Mouse (Mus musculus): ENCODE results near the gene Zfp36l1. TPM values are rescaled to one million over a fixed set of nuclear protein-coding genes. Genes with fewer than 3 reads are reported as not detected.
A peak's percentile ranks its signal among the peaks of the same experiment; 100 is the strongest.

Gene Zfp36l1
- polyA plus RNA-seq, 1 experiment from 2014 or later = 91.2 TPM

GRCm38 (mm10) chr12:80129531-80129930 is 16.7 kb upstream of the Zfp36l1 start:
- Histone ChIP-seq H3K9me3 (no peaks in the 10 kb centered on the region), H3K27ac (replicated peaks) (no peak overlapping the region), H3K4me1 (peaks cover 35% of the 10 kb centered on the region), H3K36me3 (no peaks in the 10 kb centered on the region), H3K4me2 (replicated peaks) (no peak overlapping the region), H3K9ac (replicated peaks) (no peak overlapping the region), H3K27me3 (peaks cover 2% of the 10 kb centered on the region; the same call in 1 of the 2 replicates), H3K4me3 (no peak overlapping the region)
- ATAC-seq (ENCODE audit: low FRiP score, low read depth) = no peak
- WGBS = 97% methylated on average over 8 of the region's 8 CpGs

- Histone ChIP-seq H3K4me1 (peaks cover 44% of the 10 kb centered on the region), H3K4me2 (replicated peaks) (no peak overlapping the region), H3K9me3 (no peaks in the 10 kb centered on the region), H3K27ac (replicated peaks) (no peak overlapping the region), H3K4me3 (no peak overlapping the region), H3K36me3 (no peaks in the 10 kb centered on the region), H3K9ac (replicated peaks) (no peak overlapping the region), H3K27me3 (no peaks in the 10 kb centered on the region)
- ATAC-seq (ENCODE audit: low FRiP score, low read depth) = no peak
- WGBS = 83% methylated on average over 5 of the region's 5 CpGs
These were observed 14.5 kb upstream of the Zfp36l1 start for GRCm38 (mm10) chr12:80127191-80127762.

GRCm38 (mm10) chr12:80125316-80125715 is 12.5 kb upstream of the Zfp36l1 start:
- Histone ChIP-seq H3K9ac (replicated peaks) (no peak overlapping the region), H3K4me3 (no peak overlapping the region), H3K4me2 (replicated peaks) (no peak overlapping the region), H3K4me1 (peaks cover 24% of the 10 kb centered on the region), H3K27ac (replicated peaks) (no peak overlapping the region), H3K27me3 (no peaks in the 10 kb centered on the region), H3K36me3 (peaks cover 6% of the 10 kb centered on the region), H3K9me3 (no peaks in the 10 kb centered on the region)
- no peak for ATAC-seq (ENCODE audit: low FRiP score, low read depth)
- WGBS = 92% methylated on average over 5 of the region's 5 CpGs

DNA sequence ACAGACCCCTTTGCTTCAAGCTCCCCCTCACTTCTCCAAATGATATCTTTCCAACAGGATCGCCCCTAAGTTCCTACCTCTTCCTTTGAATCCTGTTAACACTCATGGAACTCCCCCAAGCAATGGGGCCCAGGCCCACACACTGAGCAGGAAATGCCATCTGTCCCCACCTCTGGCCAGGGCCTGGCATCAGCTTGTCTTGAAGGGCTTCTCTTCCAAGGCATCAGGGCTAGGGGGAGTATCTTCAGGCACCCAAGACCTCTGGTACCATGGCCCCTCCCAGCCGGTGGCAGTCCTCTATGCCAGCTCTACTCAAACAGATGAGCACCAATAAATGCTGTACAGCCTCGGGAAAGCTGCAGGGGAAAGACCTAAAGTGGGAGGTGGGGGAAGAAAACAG is 11.9 kb upstream of the Zfp36l1 start:
- Histone ChIP-seq H3K9ac (replicated peaks) (no peak overlapping the region), H3K4me3 (no peak overlapping the region), H3K4me1 (peaks cover 19% of the 10 kb centered on the region; the same call in 1 of the 2 replicates), H3K27me3 (no peaks in the 10 kb centered on the region), H3K27ac (replicated peaks) (no peak overlapping the region), H3K36me3 (peaks cover 7% of the 10 kb centered on the region), H3K9me3 (no peaks in the 10 kb centered on the region), H3K4me2 (replicated peaks) (no peak overlapping the region)
- WGBS = 73% methylated on average over 3 of the region's 3 CpGs
- ATAC-seq (ENCODE audit: low FRiP score, low read depth) = no peak

- Histone ChIP-seq H3K9ac (replicated peaks) (no peak overlapping the region), H3K27me3 (no peaks in the 10 kb centered on the region), H3K36me3 (peaks cover 7% of the 10 kb centered on the region), H3K9me3 (no peaks in the 10 kb centered on the region), H3K4me3 (no peak overlapping the region), H3K27ac (replicated peaks) (no peak overlapping the region), H3K4me1 (peaks cover 13% of the 10 kb centered on the region; the same call in 1 of the 2 replicates), H3K4me2 (replicated peaks) (no peak overlapping the region)
- ATAC-seq (ENCODE audit: low FRiP score, low read depth) = no peak
- 80% methylated on average over 3 of the region's 3 CpGs for WGBS
These were observed 11.4 kb upstream of the Zfp36l1 start for GRCm38 (mm10) chr12:80124211-80124610.

- Histone ChIP-seq H3K36me3 (peaks cover 7% of the 10 kb centered on the region), H3K9ac (replicated peaks) (no peak overlapping the region), H3K4me3 (no peak overlapping the region), H3K27ac (replicated peaks) (peak overlapping the region; percentile 11), H3K9me3 (no peaks in the 10 kb centered on the region), H3K4me1 (peaks cover 13% of the 10 kb centered on the region; the same call in 1 of the 2 replicates), H3K27me3 (no peaks in the 10 kb centered on the region), H3K4me2 (replicated peaks) (no peak overlapping the region)
- 86% methylated on average over 4 of the region's 4 CpGs for WGBS
- ATAC-seq (ENCODE audit: low FRiP score, low read depth) = no peak
These were observed 10.5 kb upstream of the Zfp36l1 start for GRCm38 (mm10) chr12:80123227-80123803.

GRCm38 (mm10) chr12:80121438-80121837 is 8.6 kb upstream of the Zfp36l1 start:
- Histone ChIP-seq H3K27ac (replicated peaks) (no peak overlapping the region), H3K27me3 (no peaks in the 10 kb centered on the region), H3K4me2 (replicated peaks) (no peak overlapping the region), H3K9ac (replicated peaks) (no peak overlapping the region), H3K4me1 (peaks cover 17% of the 10 kb centered on the region), H3K4me3 (no peak overlapping the region), H3K36me3 (peaks cover 7% of the 10 kb centered on the region), H3K9me3 (no peaks in the 10 kb centered on the region)
- no peak for ATAC-seq (ENCODE audit: low FRiP score, low read depth)
- 97% methylated on average over 1 of the region's 1 CpGs for WGBS

- H3K9me3 ChIP-seq = no peaks in the 10 kb centered on the region
- ATAC-seq (ENCODE audit: low FRiP score, low read depth) = no peak
These were observed 5.8 kb upstream of the Zfp36l1 start for GRCm38 (mm10) chr12:80118588-80118987.

DNA sequence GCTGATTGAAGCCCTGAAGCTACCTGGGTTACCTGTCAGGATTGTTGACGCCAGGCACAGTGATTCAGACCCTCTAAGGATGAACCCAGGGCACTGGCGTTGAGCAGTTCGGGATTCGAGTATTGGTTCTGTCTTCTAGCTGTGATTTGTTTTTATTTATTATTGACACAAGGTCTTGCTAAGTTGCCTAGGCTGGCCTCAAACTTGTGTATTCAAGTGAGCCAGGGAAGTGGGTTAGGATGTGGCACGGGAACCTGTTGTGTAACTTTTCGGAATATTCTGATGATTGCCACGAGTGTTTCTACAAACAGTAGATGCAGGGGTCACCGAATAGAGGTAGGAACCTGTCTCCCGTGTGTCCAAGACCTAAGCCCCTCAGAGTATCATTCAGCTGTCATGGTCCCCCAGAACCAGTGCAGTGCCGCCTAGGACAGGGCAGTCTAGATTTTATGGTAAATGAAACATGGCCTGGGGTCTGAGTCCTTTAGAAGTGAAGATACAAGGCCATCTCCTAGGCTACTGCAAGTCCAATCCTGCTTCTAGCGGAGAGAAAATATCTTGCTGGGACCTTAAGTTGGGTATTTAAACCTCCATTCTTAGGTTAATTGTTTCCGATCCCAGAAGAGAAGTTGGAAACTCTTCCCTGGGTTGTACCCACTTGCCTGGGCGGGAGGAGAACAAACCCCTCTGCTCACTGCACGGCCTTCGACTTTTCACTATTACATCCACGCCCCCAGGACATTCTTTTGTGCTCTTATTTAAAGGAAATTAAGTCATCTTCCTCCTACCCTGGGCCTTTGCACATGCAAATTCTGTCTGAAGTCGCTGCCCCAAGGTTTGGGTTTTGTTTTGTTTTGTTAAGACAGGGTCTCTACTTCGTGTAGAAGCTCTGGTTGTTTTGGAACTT is 3.6 kb upstream of the Zfp36l1 start:
- Histone ChIP-seq H3K9ac (replicated peaks) (peak overlapping the region; percentile 86), H3K9me3 (no peaks in the 10 kb centered on the region), H3K27me3 (peaks cover 7% of the 10 kb centered on the region; the same call in 1 of the 2 replicates), H3K4me2 (replicated peaks) (peak overlapping the region; percentile 87), H3K36me3 (peaks cover 7% of the 10 kb centered on the region), H3K4me1 (peaks cover 29% of the 10 kb centered on the region), H3K4me3 (peak overlapping the region; percentile 72), H3K27ac (replicated peaks) (peak overlapping the region; percentile 92)
- no peak for ATAC-seq (ENCODE audit: low FRiP score, low read depth)
- WGBS = 32% methylated on average over 18 of the region's 18 CpGs

More at GRCm38 (mm10) chr12:80118588-80118987, 5.8 kb upstream of the Zfp36l1 start:
- Histone ChIP-seq H3K4me3 (no peak overlapping the region), H3K27ac (replicated peaks) (no peak overlapping the region), H3K4me1 (peaks cover 33% of the 10 kb centered on the region), H3K4me2 (replicated peaks) (no peak overlapping the region), H3K27me3 (peaks cover 5% of the 10 kb centered on the region; the same call in 1 of the 2 replicates), H3K9ac (replicated peaks) (no peak overlapping the region), H3K36me3 (peaks cover 7% of the 10 kb centered on the region)
- 90% methylated on average over 1 of the region's 1 CpGs for WGBS

- Histone ChIP-seq H3K9ac (replicated peaks) (peak overlapping the region; percentile 86), H3K4me3 (peak overlapping the region; percentile 72), H3K36me3 (peaks cover 6% of the 10 kb centered on the region), H3K9me3 (no peaks in the 10 kb centered on the region), H3K27ac (replicated peaks) (peak overlapping the region; percentile 92), H3K4me1 (peaks cover 29% of the 10 kb centered on the region), H3K27me3 (peaks cover 7% of the 10 kb centered on the region; the same call in 1 of the 2 replicates), H3K4me2 (replicated peaks) (peak overlapping the region; percentile 87)
- peak; percentile 31 for ATAC-seq (ENCODE audit: low FRiP score, low read depth)
- WGBS = under 1% methylated on average over 30 of the region's 30 CpGs
These were observed 3.0 kb upstream of the Zfp36l1 start for GRCm38 (mm10) chr12:80115863-80116194.

DNA sequence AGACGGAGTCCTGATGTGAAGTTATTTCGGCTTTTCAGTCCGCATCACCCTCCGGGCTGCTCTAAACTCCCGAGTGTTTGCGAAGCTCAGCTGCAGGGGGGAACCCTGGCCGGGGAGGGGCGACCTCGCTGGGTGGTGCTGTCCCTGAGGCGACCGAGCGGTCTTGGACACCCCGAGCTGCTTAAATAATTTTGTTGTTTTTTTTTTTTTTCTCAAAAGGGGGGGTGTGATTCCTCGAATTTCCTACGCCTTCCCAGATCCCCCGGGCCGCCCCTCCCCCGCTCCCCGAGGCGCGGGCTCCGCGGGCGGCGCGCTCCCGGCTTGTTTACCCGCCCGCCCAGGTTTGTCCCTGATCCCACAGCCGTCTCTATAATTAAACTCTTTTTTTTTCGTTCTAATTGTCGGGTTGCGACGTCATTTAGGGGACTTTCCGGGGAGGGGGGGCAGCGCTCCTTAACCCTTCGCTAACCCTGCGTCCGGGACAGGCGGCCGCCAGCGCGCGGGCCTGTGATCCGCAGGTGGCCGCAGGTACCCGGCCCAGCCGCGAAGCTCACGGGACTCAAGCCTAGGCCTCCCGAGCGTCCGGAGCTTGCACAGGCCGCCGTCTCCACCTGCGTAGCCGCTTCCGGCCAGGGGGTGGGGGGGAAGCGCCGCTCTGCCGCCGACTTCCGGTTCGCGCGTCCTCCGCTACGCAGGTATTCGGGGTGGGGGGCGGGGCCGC is 2.5 kb upstream of the Zfp36l1 start:
- peak overlapping the region; percentile 72 for H3K4me3 ChIP-seq
- H3K36me3 ChIP-seq = peaks cover 1% of the 10 kb centered on the region
- peak overlapping the region; percentile 86 for H3K9ac ChIP-seq (replicated peaks)
- H3K27me3 ChIP-seq = peaks cover 7% of the 10 kb centered on the region; the same call in 1 of the 2 replicates
- H3K27ac ChIP-seq (replicated peaks) = peak overlapping the region; percentile 92
- H3K9me3 ChIP-seq = no peaks in the 10 kb centered on the region
- peak; percentile 67 for ATAC-seq (ENCODE audit: low FRiP score, low read depth)
- H3K4me1 ChIP-seq = peaks cover 29% of the 10 kb centered on the region
- H3K4me2 ChIP-seq (replicated peaks) = peak overlapping the region; percentile 87
- under 1% methylated on average over 71 of the region's 71 CpGs for WGBS
